17 mouse cellular contexts compared by ENCODE assay signal in the genomic region with DNA sequence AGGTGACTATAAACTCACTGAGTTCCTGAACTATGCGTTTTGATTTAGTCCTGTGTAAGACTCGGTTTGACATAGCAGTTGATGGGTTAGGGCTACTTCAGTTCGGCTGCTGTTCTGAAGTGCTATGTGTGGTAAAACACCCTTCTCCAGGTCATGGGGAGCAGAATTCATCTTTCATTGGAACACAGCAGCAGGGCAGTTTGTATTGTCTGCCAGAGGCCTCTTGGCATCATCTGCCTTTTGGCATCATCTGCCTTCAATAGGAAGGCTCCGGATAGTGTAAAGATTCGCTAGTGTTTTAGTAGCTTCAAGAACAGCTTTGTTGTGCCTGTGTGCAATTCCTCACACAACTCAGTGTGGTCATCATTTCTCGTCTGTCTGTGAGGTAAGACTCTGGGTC.
"Had no signal": no experiment of that assay in that cellular context is flagged by ENCODE, and none has a peak within 500 bp of the region (broad histone marks: within the 10 kb centered on the region; RNA-seq: fewer than 3 reads in every experiment).

No protein-coding gene starts in this region.

- DNase-seq: gastrocnemius, adult 2 months; gastrocnemius, postnatal 10 days; gastrocnemius, postnatal 25 days; heart, adult 2 months; heart, postnatal 14 days; heart, postnatal 4 days; kidney, adult 18-20 months; kidney, adult 8-10 months; kidney, postnatal 10 days; kidney, postnatal 25 days; kidney, postnatal 4 days; liver; liver, embryonic 13.5 days had no signal

- ATAC-seq: hindbrain, embryonic 16.5 days; inflammation-experienced regulatory T-cells, adult 6 months; intestine, embryonic 15.5 days; intestine, postnatal 0 days had no signal
